Mouse (Mus musculus): ENCODE measurements around the gene Ankrd22.

GRCm38 (mm10) chr19:34171167-34171566, 5.3 kb upstream of the Ankrd22 start:
- TF ChIP-seq POLR2A (IDR thresholded peaks at IDR 0.05; ENCODE audit: low read depth, low read length) (no peak), CTCF (IDR thresholded peaks at IDR 0.05; ENCODE audit: borderline replicate concordance, insufficient read depth, low read length) (no peak)

All from embryonic fibroblast, embryonic 13.5 days (primary cell).